Mouse (Mus musculus) embryonic stem cell, embryonic (primary cell): Measurements from ENCODE around the gene Vegfa.

Experiments used
- CTCF ChIA-PET, 4 experiments: fragments of 300-600 bp in 2 of 4; fragments of 350-600 bp in 2 of 4; sonication (Branson Sonifier 250); formaldehyde crosslinking; loops; one replicate each; lab custom pipeline; 2022; ENCODE audit warnings: inconsistent platforms in 2 of 4; lab: Charles Lee
- POLR2A ChIA-PET, 4 experiments: fragments of 300-600 bp in 2 of 4; fragments of 350-600 bp in 2 of 4; sonication (Branson Sonifier 250); formaldehyde crosslinking; loops; one replicate each; lab custom pipeline; 2022; ENCODE audit warnings: antibody characterized with exemption in 4 of 4, inconsistent platforms in 1 of 4; lab: Charles Lee

The Vegfa gene

GRCm38 (mm10) chr17:45970741-45971550 is 61.2 kb downstream of the Vegfa start:
- ChIA-PET CTCF (interaction anchor here in 1 of 4 experiments (0.6 to 1.4 kb wide), 2 partner anchors 18 to 30 kb away, joined by 3 read pairs; no protein-coding TSS in a partner anchor), POLR2A (interaction anchor here in 3 of 4 experiments (0.8 to 2.7 kb wide), 10 partner anchors 8 to 122 kb away, joined by 3 to 16 read pairs (median 4); partner anchors contain the start of gene Vegfa (in 1 of the 3))

GRCm38 (mm10) chr17:45969596-45969995 is 62.6 kb downstream of the Vegfa start:
- ChIA-PET CTCF (interaction anchor here in 3 of 4 experiments (0.5 to 1.4 kb wide), 4 partner anchors 19 to 77 kb away, joined by 3 read pairs; no protein-coding TSS in a partner anchor), POLR2A (interaction anchor here in 3 of 4 experiments (0.6 to 2.9 kb wide), 28 partner anchors 8 to 184 kb away, joined by 3 to 16 read pairs (median 4); partner anchors contain the start of genes Vegfa (in 2 of the 3) and Mad2l1bp (in 1 of the 3))

GRCm38 (mm10) chr17:45968341-45968740 is 63.8 kb downstream of the Vegfa start:
- CTCF ChIA-PET, result interaction anchor here in 1 of 4 experiments (0.6 to 0.9 kb wide), 2 partner anchors 59 to 147 kb away, joined by 4 read pairs; no protein-coding TSS in a partner anchor
- POLR2A ChIA-PET, result interaction anchor here (0.5 to 2.9 kb wide), 18 partner anchors 9 to 1677 kb away, joined by 3 to 16 read pairs (median 4); partner anchors contain the start of gene Vegfa (in 4 of the 4)
